Mouse (Mus musculus) lung, embryonic 16.5 days (tissue): ENCODE data around the gene Col4a4. TPM values are rescaled to one million over a fixed set of nuclear protein-coding genes. Genes with fewer than 3 reads are reported as not detected.

Experiments used
- polyA plus RNA-seq: library from polyadenylated mRNA; unstranded; fragments of >200 nt; fragmentation: Nextera tagmentation; extraction: Ambion mirVana; gene quantifications from 2 replicates; pipeline ENCODE4 v1.2.1, GENCODE M21; 2015

The Col4a4 gene
- polyA plus RNA-seq, 1 experiment from 2014 or later, result 11.9 TPM

Other genes starting within 250 kb of the Col4a4 start
- 7.0 and 7.1 TPM in 2 replicates for gene Col4a3, start 72 bp upstream of the Col4a4 start, polyA plus RNA-seq
- 196 and 200 TPM in 2 replicates for gene Mff, start 138.0 kb upstream of the Col4a4 start, polyA plus RNA-seq
- gene Tm4sf20, start 181.6 kb upstream of the Col4a4 start, polyA plus RNA-seq, result not detected in 2 replicates
- gene Gm47791, start 184.4 kb upstream of the Col4a4 start, polyA plus RNA-seq, result not detected in 2 replicates